Mouse (Mus musculus) small intestine, adult 2 months (tissue): Measurements from ENCODE around the gene Mcts2.

Source experiments
- CTCF ChIP-seq: fragments of 200-500 bp; IDR thresholded peaks from 2 replicates; pipeline ENCODE4 v1.5.1; 2012; ENCODE audit warnings: low read depth, mild to moderate bottlenecking, control low read depth, inconsistent platforms, low read length, moderate library complexity, mixed read lengths; ENCODE audit not compliant: insufficient replicate concordance, insufficient read length; ENCODE audit errors: extremely low read depth
- POLR2A ChIP-seq: fragments of 200-500 bp; IDR thresholded peaks from 2 replicates; pipeline ENCODE4 v1.6.1; 2012; ENCODE audit warnings: low read depth, mild to moderate bottlenecking, control low read depth, inconsistent platforms, low read length, moderate library complexity

- TF ChIP-seq CTCF (no peak), POLR2A (no peak; the same call in 1 of the 2 replicates)
These were observed 20.8 kb downstream of the Mcts2 start for GRCm38 (mm10) chr2:152707627-152708026.
